Mouse (Mus musculus) spleen, embryonic (tissue): ENCODE results near the gene Palld.

ENCODE experiments used
- CTCF ChIA-PET: fragments of 350-600 bp; sonication (Branson Sonifier 250); formaldehyde crosslinking; loops from one replicate; lab custom pipeline; 2022; lab: Charles Lee

Palld gene

GRCm38 (mm10) chr8:61902521-61902920 lies at the start of gene Palld:
Gene Palld, minus strand, starts transcription at chr8:61902690.
- CTCF ChIA-PET, result no interaction called here

DNA sequence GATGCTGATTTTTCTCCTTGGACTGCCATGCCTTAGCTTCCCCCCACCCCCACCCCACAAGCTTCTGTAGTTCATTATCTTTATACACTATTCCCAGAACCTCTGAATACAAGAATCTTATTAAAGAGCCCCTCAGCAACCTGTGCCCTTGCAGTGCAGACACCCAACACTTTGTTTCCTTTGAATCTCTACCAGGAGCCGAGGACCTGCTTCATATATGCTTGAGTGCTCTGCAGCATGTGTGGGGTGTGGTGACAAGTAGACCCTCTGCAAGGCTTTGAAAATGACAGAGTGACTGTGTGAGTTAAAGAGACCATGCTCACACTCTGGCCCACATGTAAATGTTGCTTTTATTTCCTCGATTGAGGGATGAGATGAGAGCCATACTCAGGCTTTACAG lies 35.1 kb upstream of the Palld start:
- CTCF ChIA-PET, result no interaction called here

GRCm38 (mm10) chr8:61933243-61933642 lies 30.8 kb upstream of the Palld start:
- CTCF ChIA-PET, result no interaction called here

DNA sequence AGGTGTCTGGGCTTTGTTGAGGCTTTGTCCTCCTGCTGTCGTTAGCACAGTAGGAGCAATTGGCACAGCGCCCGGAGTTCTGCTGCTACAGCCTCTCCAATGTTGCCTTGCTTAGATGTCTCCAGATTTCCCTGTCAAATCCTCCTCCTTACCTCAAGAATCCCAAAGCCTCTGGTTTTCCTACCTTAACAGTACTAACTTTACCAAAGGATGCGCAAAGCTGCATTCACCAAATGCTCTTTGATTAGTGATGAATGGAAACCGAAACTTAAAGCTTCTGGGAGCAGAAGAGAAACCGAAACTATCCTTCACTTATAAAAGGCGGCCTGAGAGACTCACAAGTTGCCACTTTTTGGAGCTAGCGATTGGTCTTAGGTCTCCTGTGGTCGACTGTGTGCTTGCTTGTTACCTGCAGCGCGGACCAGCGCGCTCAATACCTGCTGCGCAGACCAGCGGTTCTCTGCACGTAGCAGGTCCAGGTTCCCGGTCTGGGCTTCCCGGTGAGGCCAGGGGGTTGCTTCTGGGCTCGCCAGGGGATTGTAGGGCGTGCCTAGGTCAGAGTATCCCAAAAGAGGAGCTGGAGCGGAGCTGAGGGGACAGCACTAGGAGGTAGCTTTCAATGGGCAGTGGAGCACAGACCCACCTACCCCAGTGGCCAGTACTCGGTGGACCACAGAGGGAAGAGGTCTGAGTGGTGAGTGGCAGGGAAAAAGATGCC lies 25.4 kb upstream of the Palld start, which contains the start of gene Ddx60:
Gene Ddx60 (plus strand): TSS at position 311 of the 718 bp plus-strand sequence.
- CTCF ChIA-PET, result no interaction called here

DNA sequence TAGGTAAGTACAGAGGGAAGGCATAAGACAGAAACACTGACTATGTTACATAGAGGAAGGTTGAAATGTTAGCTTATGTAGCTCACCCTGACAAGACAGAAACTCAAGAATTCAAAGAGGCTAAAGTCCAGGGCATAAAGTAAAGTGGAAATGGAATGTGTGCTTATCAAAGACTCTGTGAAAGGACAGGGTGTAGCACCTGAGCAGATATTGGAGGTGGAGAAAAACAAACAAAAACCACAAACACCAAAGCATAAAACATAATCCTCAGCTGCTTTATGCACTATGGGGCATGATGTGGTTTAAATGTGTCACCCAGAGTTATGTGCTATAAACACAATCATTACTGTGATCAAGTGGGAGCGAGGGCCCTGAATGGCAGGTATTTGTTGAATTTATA lies 22.0 kb upstream of the Palld start:
- CTCF ChIA-PET, result no interaction called here

DNA sequence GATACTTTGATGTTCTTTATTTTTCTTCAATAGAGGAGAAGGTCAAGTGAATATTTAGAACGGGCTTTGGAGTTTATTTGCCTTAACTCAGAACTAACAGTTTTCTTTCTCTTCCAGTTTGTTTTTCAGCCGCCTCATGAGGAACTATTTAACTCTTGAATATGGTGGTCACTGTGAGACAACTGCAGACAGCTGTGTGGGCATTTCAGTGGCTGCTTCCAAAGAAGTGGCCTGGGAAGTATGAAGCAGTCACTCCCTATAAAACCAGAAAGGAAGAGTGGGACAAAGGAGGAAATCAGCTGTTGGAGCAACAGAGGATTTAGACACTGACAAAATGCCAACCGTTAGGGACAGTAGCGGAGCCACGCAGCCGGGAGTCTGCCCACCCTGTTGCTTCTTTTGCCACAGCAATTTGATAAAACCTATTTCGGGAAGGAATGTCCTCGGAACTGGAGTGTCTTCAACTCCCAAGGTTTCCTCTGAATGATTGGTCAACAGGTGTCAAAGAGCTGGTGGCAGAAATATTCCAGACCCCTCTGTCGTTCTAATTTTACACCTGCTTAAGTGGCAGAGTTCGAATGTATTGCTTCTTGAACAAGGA lies 19.1 kb upstream of the Palld start:
- CTCF ChIA-PET, result no interaction called here

DNA sequence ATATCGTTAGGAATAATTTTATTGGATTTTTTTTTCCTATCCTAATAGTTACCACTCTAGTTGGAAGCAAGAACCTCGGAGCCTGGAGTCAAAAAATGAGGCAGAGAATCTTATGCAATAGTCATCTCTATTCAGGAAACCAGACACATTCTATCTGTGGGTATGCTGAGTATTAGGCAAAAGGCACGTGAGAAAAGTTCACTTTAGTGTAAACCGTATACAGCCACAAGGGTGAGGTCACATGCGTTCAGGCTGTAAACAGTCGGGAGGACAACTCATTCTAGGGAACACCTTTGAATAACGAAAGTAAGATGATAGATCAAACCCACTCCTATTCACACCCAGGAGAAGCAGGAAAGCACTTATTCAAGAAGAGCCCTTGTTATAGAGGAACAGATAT lies 17.9 kb upstream of the Palld start:
- CTCF ChIA-PET, result no interaction called here

GRCm38 (mm10) chr8:61919145-61919788 lies 16.8 kb upstream of the Palld start:
- CTCF ChIA-PET, result no interaction called here

DNA sequence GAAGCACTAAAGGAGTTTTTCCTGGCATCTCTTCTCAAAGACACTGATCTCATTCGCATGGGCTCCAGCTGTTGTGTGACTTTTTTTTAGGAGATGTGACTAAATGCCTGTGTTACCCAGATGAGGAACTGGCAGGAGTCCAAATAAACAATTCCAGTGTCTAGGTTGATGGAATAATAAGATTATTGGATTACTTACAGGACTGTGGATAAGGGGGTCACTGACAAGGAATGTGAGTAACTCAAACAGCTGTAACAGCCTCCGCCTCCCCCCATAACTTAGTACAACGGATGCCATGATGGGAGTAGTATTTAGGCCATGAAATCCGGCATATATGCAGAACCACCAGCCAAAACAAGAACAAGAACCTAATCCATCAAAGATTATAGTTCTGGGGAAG lies 14.8 kb upstream of the Palld start:
- CTCF ChIA-PET, result no interaction called here

- CTCF ChIA-PET, result no interaction called here
Measured at GRCm38 (mm10) chr8:61913957-61914356, 11.5 kb upstream of the Palld start.

DNA sequence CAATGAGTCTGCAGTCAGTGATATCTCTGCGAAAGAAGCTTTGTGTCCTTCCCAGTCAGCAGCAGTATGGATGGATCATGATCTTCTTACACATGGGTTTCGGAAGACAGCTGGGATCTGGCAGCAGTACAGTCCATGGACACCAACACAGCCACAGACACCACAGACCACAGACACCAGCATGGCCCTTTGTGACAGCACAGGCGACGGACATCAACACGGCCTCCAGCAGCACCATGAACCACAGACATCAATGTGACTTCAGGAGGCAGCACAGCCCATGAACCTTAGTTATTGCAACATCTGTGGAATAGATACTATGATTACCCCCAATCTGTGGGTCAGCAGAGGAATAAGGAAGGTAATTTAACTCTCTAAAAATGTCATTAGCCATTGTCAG lies 10.3 kb upstream of the Palld start:
- CTCF ChIA-PET, result no interaction called here

DNA sequence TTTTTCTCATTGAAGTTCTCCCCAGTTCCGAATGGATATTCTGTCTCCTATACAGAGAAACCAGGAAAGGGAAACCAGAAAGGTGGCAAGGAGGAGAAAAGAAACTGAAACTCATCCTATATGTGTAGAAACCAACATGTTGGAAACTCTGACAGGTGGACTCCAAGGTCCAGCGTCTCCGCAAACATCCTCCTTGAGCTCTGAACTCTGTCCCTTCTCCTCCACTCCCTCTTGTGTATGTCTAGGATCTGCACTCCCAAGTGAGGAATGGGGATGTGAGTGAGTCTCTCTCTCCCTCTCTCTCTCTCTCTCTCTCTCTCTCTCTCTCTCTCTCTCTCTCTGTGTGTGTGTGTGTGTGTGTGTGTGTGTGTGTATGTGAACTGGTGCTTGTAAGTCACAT lies 6.8 kb upstream of the Palld start:
- CTCF ChIA-PET, result interaction anchor here (0.6 kb wide), 1 partner anchor 14 kb away, joined by 6 read pairs; no protein-coding TSS in a partner anchor

- CTCF ChIA-PET, result interaction anchor here (0.6 to 0.7 kb wide), 2 partner anchors 13 to 991 kb away, joined by 6 to 7 read pairs; no protein-coding TSS in a partner anchor
Measured at GRCm38 (mm10) chr8:61908303-61909215, 6.1 kb upstream of the Palld start.

- CTCF ChIA-PET, result no interaction called here
Measured at GRCm38 (mm10) chr8:61901028-61901717, 1.3 kb downstream of the Palld start.

GRCm38 (mm10) chr8:61897402-61897801 lies 5.1 kb downstream of the Palld start:
- CTCF ChIA-PET, result no interaction called here

DNA sequence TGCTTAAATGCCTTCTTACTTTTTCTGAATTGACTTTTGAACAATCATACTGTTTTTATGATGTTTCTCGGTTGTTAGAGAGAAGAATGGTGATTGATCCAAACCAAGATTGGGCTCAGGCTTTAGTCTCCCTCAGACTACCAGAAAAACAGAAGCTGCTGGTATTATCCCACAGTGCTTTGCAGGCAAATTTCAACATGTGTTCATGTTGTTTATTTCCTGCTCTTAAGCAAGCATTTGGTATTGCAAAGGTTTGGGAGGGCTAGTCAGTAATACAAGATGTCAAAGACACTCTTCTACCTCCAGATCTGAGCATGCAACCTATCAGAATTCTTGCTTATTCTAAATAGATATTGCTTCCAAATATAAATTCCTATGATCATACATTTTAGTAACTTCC lies 5.7 kb downstream of the Palld start:
- CTCF ChIA-PET, result no interaction called here

DNA sequence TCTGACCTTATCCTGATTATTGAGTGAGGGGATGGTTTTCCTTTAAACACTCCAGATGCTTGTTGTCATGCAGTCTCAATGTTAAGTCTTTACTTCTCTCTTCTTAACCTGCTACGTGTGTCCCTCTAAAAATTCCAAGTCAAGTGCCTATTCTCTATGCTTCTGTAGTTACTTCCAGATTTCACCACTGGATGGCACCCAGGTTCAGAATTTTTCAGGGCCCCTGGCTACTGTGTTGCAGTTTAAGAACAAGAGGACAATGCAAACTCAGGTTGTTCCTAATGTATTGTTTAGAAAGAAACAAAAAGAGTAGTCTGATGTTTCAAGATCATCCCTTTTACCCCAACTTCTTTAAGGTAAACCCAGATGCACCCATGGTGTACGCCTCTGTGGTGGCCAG lies 8.4 kb downstream of the Palld start:
- CTCF ChIA-PET, result no interaction called here

- CTCF ChIA-PET, result no interaction called here
Measured at GRCm38 (mm10) chr8:61877607-61878006, 24.9 kb downstream of the Palld start.

DNA sequence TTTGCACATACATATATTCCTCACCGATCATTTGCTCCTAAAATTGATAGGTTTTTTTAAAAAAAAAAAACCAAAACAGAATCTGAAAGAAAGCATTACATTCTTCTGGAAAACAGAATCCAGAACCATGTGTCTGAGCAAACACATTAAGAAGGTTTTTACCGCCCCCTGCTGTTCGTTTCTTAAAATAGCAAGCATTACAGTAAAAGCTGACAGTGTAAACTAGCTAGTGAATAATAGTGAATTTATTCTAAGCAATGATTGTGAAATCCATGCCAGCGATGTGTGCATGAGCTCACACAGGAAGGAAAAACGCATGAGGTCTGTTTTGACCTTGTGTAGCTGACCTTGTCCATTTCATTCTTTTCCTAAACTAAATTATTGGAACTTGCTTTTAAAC lies 27.2 kb downstream of the Palld start:
- CTCF ChIA-PET, result no interaction called here

DNA sequence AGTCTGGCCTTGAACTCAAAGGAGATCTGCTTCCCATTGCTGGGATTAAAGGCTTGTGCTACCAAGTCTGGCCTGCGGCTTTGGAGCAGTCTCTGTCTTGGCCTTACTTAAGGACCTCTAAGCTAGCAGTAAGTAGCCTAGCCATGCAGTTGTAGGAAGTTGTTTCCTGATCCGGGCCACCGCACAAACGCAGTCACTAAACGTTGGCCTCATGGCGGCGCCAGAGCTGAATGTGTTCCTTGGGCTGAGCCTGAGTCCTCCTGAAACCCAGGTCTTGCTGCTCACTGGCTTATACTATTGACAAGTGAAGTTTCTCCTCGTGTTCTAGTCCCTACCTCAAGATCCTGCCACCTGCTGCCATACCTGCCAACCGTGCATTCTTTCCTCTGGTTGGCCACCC lies 28.5 kb downstream of the Palld start:
- CTCF ChIA-PET, result no interaction called here

GRCm38 (mm10) chr8:61868481-61868880 lies 34.0 kb downstream of the Palld start:
- CTCF ChIA-PET, result no interaction called here
